Mouse (Mus musculus): ENCODE measurements around the gene Hist1h3f.
"Not testable (repeated sequence)": the region's sequence is repeated elsewhere in the genome, so short reads cannot be mapped to it uniquely, and the experiment has no call there.

DNA sequence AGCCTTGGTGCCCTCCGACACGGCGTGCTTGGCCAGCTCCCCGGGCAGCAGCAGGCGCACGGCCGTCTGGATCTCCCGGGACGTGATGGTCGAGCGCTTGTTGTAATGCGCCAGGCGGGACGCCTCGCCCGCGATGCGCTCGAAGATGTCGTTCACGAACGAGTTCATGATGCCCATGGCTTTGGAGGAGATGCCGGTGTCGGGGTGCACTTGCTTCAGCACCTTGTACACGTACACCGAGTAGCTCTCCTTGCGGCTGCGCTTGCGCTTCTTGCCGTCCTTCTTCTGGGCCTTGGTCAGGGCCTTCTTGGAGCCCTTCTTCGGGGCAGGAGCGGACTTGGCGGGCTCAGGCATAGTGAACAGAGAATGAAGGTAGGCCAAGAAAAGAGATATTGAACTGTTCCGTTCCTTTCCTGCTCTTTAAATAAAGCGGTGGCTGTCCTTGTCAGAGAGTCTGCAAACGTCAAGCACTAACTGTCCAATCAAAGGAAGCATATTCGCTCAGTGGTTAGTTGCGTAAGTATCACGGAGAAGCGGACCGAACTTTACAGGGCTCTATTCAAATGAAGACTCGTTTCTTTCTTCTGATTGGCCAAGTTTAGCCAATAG, 749 bp upstream of the Hist1h3f start, which contains the start of gene Hist1h2bh:
- TF ChIP-seq GATA1 (IDR thresholded peaks at IDR 0.05; ENCODE audit: borderline replicate concordance, low read length); FLI1 (IDR thresholded peaks at IDR 0.05; ENCODE audit: low read length): not testable (repeated sequence)

Data from megakaryocyte, embryonic 14.5 days (primary cell).